Mouse (Mus musculus): ENCODE measurements at regions not wholly inside any gene's neighbourhood (a gene's known extent, or its start where the extent isn't known, plus 50 kb on each side); places are given as distances from the start of the nearest gene placed in this dataset.
"Not testable (repeated sequence)": the region's sequence is repeated elsewhere in the genome, so short reads cannot be mapped to it uniquely, and the experiment has no call there.

GRCm38 (mm10) chrX:147253617-147254016, 175.4 kb downstream of the Il13ra2 start:
- TF ChIP-seq POLR2A (IDR thresholded peaks at IDR 0.05; ENCODE audit: extremely low read depth, insufficient read depth, low read length); CTCF (IDR thresholded peaks at IDR 0.05; ENCODE audit: low read depth, low read length): not testable (repeated sequence)

Measured in liver, adult 2 months (tissue).